Mouse (Mus musculus): ENCODE measurements around the gene Tent5b.

Gene Tent5b

DNA sequence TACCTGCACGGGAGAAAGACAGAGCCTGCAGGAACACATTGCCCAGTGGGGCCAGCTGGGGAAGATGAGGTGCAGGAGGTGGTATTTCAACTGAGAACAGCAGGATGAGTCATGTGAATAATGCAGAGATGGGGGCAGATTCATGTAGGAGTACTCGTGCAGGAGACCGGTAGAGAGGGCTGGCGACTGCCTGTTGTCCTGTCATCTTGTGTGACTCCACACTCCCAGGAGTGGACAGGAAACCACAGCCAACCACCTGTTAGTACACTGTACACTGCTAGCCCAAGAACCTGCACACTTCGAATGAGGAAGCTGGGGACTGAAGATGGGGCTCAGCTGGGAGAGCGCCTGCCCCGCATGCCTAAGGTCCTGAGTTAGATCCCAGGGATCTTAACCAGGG lies 21.6 kb downstream of the Tent5b start:
- 44% methylated on average over 7 of the region's 7 CpGs for WGBS

DNA sequence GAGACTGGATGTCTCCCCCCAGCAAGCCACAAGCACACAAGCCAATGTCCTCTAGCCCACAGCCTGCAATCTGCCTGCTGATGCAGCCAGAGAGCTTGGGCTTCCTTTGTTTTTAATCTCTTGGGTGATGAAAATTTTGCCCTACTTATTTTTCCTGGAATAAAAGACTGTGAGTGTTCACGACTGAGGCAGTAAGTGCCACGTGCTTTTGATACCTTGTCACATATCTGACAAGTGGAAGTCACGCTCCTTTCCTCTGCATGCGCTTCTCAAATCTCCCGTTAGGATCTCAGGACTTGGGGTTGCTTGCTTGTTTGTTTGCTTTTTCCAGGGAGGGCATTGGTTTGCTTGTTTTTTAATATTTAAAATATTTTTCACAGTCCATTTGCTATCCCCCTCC lies 24.4 kb downstream of the Tent5b start:
- 35% methylated on average over 5 of the region's 5 CpGs for WGBS

DNA sequence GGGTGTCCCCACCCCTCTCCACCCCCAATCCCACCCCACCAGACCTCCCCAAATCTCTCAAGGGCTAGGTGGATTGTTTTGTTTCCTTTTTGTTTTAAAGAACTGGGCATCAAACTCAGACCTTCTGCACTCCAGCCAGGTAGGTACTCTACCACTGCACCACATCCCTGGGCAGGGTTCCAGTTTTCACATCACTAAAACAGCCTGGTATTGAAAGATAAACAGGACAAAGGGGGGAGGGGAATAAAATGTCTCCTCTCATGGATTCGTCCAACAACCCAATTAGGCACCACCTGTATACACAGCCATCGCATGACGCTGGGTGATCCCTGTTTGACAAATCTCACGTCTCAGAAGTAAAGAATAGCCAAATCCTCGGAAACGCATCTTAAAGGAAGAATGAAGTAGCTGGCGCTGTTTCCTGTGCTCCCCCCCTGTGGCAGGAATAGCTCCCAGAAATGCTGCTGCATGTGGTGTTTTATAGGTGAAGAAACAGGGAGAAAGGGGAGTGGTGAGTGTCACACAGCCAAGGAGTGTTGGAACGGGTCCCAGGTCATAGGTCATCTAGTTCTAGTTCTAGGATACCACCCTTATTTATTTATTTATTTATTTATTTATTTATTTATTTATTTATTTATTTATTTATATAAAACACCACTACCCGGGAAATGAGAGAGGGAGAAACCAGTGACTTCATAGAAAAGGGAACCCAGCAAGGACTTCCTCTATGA lies 25.0 kb downstream of the Tent5b start:
- 32% methylated on average over 9 of the region's 9 CpGs for WGBS

DNA sequence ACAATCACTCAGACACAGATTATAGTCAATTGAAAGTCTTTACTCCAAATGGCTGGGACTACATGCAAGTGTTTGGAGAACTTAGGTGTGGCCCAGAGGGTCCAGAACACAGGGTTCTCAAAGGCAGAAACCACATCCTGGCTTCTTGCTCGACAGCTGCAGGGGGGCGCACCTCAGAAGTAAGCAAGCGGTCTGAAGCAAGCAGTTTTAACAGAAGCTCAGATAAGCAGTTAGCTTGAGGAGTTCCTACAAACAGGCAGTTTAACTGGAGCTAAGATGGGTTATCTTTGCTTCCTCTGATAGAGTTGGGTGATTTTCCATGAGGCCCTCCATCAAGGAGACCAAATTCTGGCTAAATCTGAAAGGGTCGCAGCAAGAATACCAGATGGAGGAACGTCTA lies 26.6 kb downstream of the Tent5b start:
- WGBS, result 83% methylated on average over 5 of the region's 5 CpGs

DNA sequence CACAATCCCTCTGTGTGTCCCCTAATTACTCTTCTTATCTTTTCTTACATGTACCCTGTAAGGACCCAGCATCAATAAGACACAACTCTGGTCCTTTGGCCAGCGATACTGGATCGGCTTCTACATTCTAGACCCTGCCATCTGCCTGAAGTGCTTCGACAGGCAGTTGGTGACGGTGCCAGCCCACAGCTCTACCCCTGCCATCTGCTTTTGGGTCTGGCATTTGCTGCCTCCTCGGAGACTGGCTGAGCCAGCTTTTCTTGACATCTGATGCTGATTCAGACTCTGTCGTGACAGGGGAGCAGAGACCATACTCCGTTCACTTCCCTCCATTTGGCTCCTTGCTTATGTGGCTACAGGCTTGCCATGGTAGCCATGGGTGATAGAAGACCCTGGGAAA lies 29.1 kb downstream of the Tent5b start:
- 27% methylated on average over 7 of the region's 7 CpGs for WGBS

DNA sequence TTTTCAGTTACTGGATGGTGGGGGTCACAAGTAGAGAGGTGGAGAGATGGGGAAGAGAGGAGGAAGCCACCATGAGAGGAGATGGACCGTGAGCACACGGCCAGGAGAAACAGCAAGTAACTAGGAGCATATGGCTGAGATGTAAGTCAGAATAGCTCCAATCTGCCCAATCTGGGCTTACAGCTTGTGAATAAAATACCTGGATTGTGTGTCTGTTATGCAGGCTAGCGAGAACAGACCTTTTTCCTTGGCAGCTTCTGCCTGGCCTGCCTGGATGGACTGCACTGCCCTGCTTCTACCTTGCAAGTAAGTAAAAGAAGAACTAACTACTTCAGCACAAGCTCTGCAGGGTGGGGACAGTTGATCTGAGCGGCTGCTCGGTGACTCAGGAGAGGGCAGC lies 31.1 kb downstream of the Tent5b start:
- WGBS, result 66% methylated on average over 5 of the region's 5 CpGs

DNA sequence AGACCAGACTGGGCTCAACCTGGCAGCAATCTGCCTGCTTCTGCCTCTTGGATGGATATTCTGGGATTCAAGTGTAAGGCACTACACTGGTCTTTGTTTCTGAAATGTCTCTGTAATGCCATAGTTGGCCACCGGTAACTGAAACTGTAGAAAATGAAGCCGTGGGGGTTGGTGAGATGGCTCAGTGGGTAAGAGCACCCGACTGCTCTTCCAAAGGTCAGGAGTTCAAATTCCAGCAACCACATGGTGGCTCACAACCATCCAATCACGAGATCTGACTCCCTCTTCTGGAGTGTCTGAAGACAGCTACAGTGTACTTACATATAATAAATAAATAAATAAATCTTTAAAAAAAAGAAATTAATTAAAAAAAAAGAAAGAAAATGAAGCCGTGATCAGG lies 32.6 kb downstream of the Tent5b start:
- 41% methylated on average over 5 of the region's 5 CpGs for WGBS

DNA sequence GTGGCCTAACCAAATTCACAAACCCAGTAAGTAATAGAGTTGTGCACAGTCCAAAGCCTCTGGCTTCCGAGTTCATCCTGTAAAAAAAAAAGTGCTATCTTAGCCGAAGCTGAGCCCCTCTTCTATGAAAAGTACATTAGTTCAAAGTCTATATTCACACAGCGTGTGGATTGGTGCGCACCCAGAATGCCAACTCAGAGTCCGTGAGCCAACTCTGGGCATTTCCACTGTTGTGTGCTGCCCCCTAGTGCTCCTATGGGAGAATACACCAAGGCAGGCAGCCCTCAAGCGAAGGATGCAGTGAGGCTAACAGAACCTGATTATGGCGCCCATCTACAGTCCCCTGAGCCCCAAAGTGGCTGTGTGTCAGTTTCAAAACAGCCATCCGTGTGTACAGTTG lies 33.0 kb downstream of the Tent5b start:
- 7% methylated on average over 8 of the region's 8 CpGs for WGBS

DNA sequence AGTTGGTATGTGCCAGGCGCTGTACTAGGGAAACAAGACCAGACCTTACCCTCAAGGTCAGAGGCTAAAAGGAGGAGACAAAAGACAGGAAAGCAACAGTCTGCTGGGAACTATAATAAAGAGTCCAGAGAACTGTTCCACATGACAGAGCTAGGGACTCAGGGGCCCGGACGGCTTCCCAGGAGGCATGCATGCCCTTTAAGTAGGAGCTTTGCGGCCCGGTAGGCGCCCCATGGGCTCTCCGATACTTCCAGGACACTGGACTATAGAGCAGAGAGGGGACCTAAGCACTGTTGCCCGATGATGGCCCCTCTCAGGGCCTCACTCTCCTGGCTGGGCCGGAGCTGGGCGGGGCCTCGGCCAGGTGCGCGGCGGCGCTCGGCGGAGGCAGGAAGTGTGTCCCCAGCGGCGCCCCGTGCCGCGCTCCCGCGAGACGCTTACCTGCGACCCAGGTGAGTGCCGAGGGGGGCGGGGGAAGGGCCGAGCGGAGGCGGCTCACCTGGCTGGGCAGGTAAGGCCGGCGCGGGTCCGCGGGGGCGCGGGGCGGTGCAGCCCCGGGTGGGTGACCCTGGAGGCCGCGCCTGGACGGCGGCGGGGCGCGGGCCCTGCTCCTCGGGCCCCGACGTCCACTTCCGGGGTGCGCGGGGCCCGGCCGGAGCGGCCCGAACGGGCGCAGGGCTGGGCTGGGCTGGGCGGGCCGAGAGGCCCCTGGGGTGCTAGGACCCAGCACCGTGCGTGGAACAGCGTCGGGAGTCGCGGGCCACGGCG lies 38.9 kb downstream of the Tent5b start, which contains the start of gene Kdf1:
Kdf1 (plus strand) TSS at position 363 of the 768 bp plus-strand sequence.
- WGBS, result 9% methylated on average over 69 of the region's 69 CpGs

DNA sequence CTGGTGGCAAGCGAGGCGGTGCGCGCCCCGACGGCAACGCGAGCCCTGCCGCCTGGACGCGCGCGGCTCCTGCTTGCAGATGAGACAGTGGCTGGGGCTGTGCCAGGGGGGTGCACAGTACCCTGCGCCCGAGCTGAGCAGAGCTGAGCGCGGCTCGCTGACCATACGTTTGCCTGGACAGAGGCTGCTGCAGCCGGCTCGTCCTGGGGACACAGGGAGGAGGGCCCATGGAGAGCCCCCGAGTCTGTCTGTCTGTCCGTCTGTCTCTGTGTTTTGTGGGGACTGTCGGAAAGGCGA lies 39.4 kb downstream of the Tent5b start:
- 10% methylated on average over 25 of the region's 25 CpGs for WGBS

DNA sequence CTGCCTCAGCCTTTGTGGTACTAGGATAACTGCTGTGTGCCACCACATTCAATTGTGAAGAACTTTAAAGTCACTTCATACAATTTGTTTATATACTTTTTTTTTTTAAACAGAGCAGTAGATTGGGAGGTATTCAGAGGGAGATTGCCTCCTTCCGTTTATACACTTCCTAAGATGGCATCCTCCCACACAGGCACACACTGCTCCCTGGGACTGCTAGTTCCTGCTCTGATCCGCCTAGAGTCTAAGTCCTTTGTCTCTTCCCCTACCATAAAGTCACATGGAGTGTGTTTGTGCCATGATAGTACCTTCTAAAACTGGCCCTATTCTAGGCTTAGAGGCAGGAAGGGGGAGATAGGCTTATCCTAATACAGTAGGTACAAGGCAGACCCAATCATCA lies 41.6 kb downstream of the Tent5b start:
- WGBS, result 28% methylated on average over 2 of the region's 2 CpGs

DNA sequence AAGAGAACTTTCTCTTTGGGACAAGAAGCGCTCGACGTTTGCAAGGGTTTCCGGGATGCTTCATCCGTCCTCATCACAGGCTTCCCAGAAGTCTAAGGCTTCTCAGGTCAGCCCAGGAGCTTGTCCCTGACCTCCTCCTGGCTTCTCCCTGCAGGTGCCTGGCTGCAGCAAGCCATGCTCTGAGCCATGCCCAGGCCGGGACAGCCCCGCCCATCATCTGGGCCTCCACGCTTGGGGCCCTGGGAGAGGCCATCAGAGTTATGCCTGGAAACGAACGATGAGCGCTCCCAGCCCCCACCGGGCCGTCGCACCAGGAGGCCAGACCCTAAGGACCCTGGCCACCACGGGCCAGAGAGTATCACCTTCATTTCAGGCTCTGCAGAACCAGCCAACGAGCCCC lies 47.9 kb downstream of the Tent5b start:
- WGBS, result 78% methylated on average over 16 of the region's 16 CpGs

DNA sequence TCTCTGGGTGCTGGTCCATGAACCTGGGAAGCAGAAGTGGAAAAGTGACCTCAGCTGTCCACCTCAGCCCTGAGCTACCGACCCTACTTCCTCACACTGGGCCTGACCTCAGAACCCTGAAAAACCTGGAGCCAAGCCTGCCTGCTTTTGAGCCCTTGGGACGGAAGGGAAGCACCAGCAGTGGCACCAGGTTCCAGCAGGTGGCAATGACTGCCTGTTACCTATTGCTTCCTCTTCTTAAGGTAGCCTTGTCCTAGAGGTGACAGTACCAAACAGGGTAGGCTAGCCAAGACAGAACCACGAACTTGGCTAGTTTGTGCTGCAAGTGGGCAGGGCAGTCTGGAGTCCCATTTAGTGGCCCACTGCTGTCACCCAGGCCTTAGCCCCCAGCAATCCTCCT lies 52.8 kb downstream of the Tent5b start:
- 88% methylated on average over 3 of the region's 3 CpGs for WGBS

DNA sequence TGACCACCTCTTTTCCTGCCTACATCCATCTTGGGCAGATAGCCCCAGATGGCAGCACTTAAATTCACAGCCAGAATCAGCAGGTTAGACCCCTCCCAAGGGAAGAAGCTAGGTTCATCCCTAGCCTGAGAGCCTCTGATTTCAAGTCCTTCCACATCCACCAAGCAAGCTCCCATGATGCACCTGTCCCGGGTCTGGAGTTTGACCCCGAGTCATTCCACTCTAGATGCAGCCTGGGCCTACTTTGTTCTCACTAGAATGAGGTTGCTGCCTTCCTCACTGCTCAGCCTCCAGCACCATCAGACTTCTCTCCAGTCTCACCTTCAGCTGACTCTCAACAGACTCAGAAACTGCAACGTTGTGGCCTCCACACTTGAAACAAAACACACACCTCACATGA lies 56.1 kb downstream of the Tent5b start:
- 89% methylated on average over 3 of the region's 3 CpGs for WGBS

DNA sequence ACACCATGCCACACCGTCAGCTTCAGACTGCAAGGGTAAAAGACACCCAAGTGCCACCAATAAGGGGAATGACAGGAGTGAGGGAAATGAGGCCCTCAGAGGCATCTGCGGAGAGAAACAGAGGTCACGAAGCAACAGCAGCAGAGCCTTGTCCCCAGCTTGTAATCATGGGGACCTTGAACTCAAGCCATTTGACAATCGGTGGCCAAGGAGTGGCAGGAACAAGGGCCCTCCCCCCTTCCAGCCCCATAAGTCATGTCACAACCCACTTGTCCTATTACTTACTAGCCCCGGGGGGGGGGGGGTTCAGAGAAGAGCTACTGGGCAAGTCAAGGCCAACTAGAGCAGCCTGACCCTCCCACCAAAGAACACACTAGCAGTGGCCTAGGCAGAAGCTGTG lies 56.7 kb downstream of the Tent5b start:
- WGBS, result 90% methylated on average over 5 of the region's 5 CpGs

Measured in cerebral cortex, adult 2 months (tissue).